Mouse (Mus musculus) Patski (cell line): ENCODE measurements around the gene Mrpl33. TPM values are rescaled to one million over a fixed set of nuclear protein-coding genes. Genes with fewer than 3 reads are reported as not detected.
"Not testable (repeated sequence)": the region's sequence is repeated elsewhere in the genome, so short reads cannot be mapped to it uniquely, and the experiment has no call there.

Experiments
- ATAC-seq: fragments of 100-300 bp; one replicate; pipeline ENCODE4 v1.8.0; 2021
- CTCF ChIA-PET: fragments of 350-600 bp; sonication (Branson Sonifier 250); formaldehyde crosslinking; loops from one replicate; lab custom pipeline; 2022; ENCODE audit warnings: inconsistent platforms; lab: Charles Lee
- POLR2A ChIA-PET: fragments of 350-600 bp; sonication (Branson Sonifier 250); formaldehyde crosslinking; loops from one replicate; lab custom pipeline; 2022; ENCODE audit warnings: antibody characterized with exemption, inconsistent platforms; lab: Charles Lee
- DNase-seq: peaks from one replicate; pipeline ENCODE4 v3.0.0-alpha.2; 2011; ENCODE audit warnings: low read depth, low spot score
- H3K27me3 ChIP-seq: fragments of 371-371 bp; one replicate; pipeline ENCODE4 v1.5.1; 2021
- CTCF ChIP-seq: fragments of 100-300 bp; IDR thresholded peaks from one replicate; pipeline ENCODE4 v1.5.1; 2021
- in situ Hi-C: fragments of 300-500 bp; cut with MboI; formaldehyde crosslinking; loops from 3 replicates; pipeline ENCODE4 v1.11.1; 2018; ENCODE audit warnings: low pct_unique_long_range_greater_than_20kb, mixed read lengths
- polyA plus RNA-seq: library from polyadenylated mRNA; unstranded; gene quantifications from one replicate; pipeline ENCODE4 v1.2.3, GENCODE M21; 2021

Mrpl33 gene
- polyA plus RNA-seq, 1 experiment from 2014 or later, result 243 TPM

DNA sequence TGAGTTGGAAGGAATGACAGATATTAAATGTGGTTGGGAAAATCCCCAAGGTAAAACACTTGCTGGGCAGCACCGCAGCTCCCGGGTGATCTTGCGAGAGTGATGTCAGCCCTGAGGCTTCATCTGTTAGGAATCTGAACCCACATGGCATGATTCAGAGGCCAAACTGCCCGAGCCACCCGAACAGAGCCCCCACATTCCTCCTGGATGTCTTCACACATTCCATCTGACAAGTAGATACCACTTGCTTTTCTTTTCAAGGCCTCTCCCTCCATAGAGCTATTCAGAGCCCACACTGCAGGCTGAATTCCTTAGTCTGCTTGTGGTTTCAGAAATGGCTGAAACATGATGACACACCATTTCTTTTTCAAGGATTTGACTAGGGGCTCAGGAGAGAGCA is 33.3 kb downstream of the Mrpl33 start:
- ATAC-seq (peak; percentile 90), DNase-seq (peak; percentile 100)
- in situ Hi-C loops, result loop anchor here (5.0 kb wide), 1 partner anchor 67 kb away; the partner anchor contains the start of genes Babam2 and Rbks
- no peaks in the 10 kb centered on the region for H3K27me3 ChIP-seq
- ChIA-PET POLR2A (interaction anchor here (0.6 to 2.1 kb wide), 8 partner anchors 10 to 509 kb away, joined by 3 to 7 read pairs (median 4); partner anchors contain the start of genes Babam2 and Rbks), CTCF (interaction anchor here (0.9 to 1.3 kb wide), 4 partner anchors 16 to 567 kb away, joined by 3 to 5 read pairs (median 4); no protein-coding TSS in a partner anchor)
- TF ChIP-seq CTCF, result no peak

DNA sequence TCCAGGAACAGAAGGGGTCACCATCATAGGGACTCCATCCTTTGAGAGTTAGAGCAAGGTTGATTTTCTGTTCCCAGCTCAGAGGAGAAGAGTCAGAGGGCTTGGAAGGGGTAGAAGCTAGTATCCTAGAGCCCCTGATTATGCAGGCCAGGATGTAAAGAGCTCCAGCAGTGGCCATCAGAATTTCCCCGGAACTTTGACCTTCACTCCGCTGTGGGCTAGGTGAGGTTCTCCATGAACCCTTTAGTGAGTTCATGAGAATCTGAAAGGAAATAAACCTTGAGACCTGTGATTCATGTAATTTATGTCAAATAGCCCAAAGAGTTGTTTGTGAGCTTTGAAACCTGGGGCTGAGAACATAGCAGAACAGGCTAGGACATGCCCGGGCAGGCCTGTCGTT is 34.4 kb downstream of the Mrpl33 start:
- ChIA-PET CTCF (interaction anchor here (0.7 to 1.1 kb wide), 4 partner anchors 11 to 566 kb away, joined by 3 to 4 read pairs (median 4); no protein-coding TSS in a partner anchor), POLR2A (interaction anchor here (0.9 to 1.4 kb wide), 6 partner anchors 48 to 507 kb away, joined by 3 to 6 read pairs (median 4); no protein-coding TSS in a partner anchor)
- not testable (repeated sequence) for DNase-seq, H3K27me3 ChIP-seq, ATAC-seq
- in situ Hi-C loops, result loop anchor here (5.0 kb wide), 1 partner anchor 66 kb away; the partner anchor contains the start of genes Babam2 and Rbks

DNA sequence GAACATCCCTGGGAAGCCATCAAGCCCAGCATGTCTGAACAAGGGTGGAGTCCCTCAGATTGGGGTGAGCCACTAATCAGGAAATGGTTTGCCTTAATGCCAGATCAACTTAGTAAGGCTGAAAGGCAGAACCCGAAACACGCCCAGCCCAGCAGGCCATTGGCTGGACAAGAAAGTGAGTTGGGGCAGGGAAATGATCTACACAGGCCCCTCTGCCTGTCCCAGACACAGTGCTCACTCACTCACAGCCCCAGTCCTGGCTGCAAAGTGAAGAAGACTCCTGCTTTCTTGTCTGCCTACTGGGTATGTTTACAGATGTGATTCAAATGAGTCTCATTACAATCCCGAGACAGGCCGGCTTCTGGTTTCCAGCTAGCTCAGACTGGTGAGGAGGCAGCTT is 37.4 kb downstream of the Mrpl33 start:
- CTCF ChIA-PET, result no interaction called here
- H3K27me3 ChIP-seq, result no peaks in the 10 kb centered on the region
- DNase-seq (no peak), ATAC-seq (no peak)
- in situ Hi-C loops, result loop anchor here (5.0 kb wide), 1 partner anchor 63 kb away; the partner anchor contains the start of genes Babam2 and Rbks
- POLR2A ChIA-PET, result interaction anchor here (0.6 kb wide), 1 partner anchor 410 kb away, joined by 5 read pairs; no protein-coding TSS in a partner anchor
- no peak for TF ChIP-seq CTCF

DNA sequence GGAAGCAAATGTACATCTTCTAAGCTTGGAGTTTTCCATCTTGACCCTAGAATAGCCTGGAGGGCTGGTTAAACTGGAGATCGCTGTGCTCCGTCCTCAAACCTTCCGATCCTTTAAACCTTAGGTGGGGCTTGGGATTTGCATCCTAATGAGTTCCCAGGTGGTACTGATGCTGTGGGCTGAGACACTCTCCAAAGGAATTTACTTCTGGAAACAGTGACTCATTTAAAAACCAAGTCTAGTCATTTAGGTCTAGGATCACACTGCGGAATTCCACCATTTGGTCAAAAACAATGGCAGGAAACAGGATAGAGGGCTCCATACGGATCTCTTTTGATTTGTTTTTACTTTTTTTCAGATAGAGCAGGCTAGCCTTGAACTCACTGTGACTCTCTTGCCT is 37.9 kb downstream of the Mrpl33 start:
- DNase-seq (no peak), ATAC-seq (no peak)
- in situ Hi-C loops, result loop anchor here (5.0 kb wide), 1 partner anchor 63 kb away; the partner anchor contains the start of genes Babam2 and Rbks
- ChIA-PET CTCF (no interaction called here), POLR2A (interaction anchor here (0.6 kb wide), 1 partner anchor 410 kb away, joined by 5 read pairs; no protein-coding TSS in a partner anchor)
- H3K27me3 ChIP-seq, result no peaks in the 10 kb centered on the region
- no peak for TF ChIP-seq CTCF

DNA sequence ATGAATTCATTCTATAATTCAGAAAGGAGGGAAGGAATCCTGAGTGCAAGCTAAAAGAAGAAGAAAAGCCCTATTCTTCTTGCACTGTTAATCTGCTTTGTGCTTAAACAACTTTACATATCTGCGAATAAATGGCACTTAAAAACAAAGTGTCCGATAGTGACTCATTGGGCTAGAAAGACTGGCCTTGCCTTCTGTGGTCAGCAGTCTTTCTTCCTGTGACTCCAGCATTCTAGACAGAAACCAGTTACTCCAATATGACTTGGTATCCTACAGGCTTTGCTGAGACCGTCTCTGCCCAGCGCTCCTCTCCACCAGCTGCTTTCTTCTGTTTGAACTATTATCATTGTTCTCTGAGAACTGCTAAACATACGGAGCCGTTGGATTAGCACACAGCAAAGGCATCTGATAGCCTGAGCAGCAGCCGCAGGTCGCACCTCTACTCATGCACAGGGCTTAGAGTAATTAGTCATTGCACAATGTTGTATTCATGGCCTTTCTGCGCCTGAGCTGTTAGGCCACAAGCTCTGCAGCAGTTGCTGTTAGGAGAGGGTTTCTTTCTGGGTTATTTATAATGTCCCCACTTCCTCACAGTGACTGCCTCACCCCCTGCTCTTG is 40.0 kb downstream of the Mrpl33 start:
- POLR2A ChIA-PET, result interaction anchor here (0.7 to 2.3 kb wide), 6 partner anchors 60 to 502 kb away, joined by 3 to 9 read pairs (median 3); partner anchors contain the start of genes Babam2 and Rbks
- TF ChIP-seq CTCF, result no peak
- in situ Hi-C loops, result no loop called here
- peak; percentile 82 for DNase-seq
- CTCF ChIA-PET, result interaction anchor here (1.2 to 1.4 kb wide), 2 partner anchors 11 to 19 kb away, joined by 4 read pairs; no protein-coding TSS in a partner anchor
- no peaks in the 10 kb centered on the region for H3K27me3 ChIP-seq
- peak; percentile 81 for ATAC-seq

DNA sequence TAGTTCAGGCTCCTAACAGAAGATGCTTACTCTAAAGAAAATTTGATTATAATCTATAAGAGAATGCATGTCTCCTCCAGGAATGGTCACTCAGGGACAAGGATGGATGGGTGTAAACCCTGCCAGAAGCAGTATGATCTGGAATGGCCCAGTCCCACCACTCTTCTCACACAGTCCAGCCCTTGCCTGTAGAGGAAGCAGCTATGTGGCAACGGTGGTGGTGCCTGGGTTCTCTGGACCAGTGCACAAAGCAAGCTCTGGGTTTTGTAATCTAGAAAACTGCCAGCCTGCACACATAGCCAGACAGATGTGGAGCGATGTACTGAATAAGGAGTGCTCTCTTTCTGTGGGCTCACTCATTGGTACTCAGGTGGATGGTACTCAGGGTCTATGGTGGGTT is 43.8 kb downstream of the Mrpl33 start:
- H3K27me3 ChIP-seq, result no peaks in the 10 kb centered on the region
- CTCF ChIA-PET, result no interaction called here
- POLR2A ChIA-PET, result no interaction called here
- no peak for DNase-seq
- ATAC-seq, result no peak
- no peak for TF ChIP-seq CTCF
- in situ Hi-C loops, result no loop called here

DNA sequence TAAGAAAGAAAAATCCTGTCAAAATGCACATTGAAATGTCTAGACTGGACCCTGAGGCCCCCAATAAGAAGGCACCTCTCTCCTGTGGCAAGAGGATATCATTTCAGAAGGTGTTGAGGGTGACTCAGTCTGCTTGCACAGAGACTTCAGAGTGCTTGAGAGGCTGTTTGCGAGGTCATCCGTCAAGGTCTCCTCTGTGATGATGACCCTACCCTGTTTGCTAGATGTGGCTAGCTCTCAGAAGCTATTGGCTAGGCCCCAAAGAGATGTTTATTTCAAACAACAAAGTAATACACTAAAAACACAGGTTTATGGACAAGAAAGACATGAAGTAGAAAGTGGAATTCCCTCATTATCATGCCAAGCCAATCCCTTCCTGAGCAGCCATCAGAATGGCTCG is 45.6 kb downstream of the Mrpl33 start:
- in situ Hi-C loops, result no loop called here

DNA sequence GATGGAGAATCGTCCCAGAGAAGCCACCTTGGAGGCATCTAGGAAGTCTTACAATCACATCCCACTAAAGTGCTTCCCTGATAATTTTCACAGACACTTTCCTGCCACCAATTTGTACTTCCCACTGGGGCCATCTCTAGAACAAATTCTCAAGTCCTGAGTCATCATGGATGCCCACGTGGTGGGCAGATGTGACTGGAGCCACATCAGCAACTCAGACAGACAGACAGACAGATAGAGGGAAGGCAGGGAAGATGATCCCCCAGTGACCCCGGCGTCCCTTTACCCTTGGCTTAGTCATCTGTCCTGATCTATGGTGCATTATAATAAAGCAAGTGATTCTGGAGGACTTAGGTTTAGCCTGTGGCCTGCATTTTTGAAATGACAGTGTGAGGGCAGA is 47.5 kb downstream of the Mrpl33 start:
- ChIA-PET CTCF (interaction anchor here (1.5 kb wide), 1 partner anchor 13 kb away, joined by 5 read pairs; no protein-coding TSS in a partner anchor), POLR2A (no interaction called here)
- DNase-seq (no peak), ATAC-seq (no peak)
- H3K27me3 ChIP-seq, result no peaks in the 10 kb centered on the region
- in situ Hi-C loops, result no loop called here
- no peak for TF ChIP-seq CTCF

More for the DNA sequence above, 45.6 kb downstream of the Mrpl33 start:
- ChIA-PET CTCF (interaction anchor here (0.9 to 2.3 kb wide), 3 partner anchors 11 to 15 kb away, joined by 3 to 13 read pairs (median 3); no protein-coding TSS in a partner anchor), POLR2A (no interaction called here)
- no peaks in the 10 kb centered on the region for H3K27me3 ChIP-seq
- DNase-seq, result no peak
- ATAC-seq, result no peak
- no peak for TF ChIP-seq CTCF

DNA sequence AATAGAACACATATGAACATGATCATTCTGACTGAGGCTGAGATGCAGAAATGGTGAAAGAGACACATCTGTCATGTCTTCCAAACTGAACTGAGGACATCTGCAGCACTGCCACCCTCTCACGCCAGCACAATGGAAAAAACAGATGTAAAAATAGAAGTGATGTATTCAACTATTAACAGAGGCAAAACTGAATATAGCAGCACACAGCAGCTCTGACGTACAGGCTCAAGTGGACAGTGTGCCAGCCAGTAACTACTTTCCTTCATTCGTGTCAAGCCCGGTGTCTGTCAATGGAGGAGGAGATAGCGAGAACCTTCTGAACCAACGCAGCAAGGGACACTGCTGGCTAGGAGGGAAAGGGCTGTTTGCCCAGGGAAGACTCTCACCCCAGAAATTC is 48.1 kb downstream of the Mrpl33 start:
- no peak for DNase-seq
- no peak for ATAC-seq
- no peak for TF ChIP-seq CTCF
- in situ Hi-C loops, result no loop called here
- no peaks in the 10 kb centered on the region for H3K27me3 ChIP-seq
- ChIA-PET POLR2A (no interaction called here), CTCF (no interaction called here)

DNA sequence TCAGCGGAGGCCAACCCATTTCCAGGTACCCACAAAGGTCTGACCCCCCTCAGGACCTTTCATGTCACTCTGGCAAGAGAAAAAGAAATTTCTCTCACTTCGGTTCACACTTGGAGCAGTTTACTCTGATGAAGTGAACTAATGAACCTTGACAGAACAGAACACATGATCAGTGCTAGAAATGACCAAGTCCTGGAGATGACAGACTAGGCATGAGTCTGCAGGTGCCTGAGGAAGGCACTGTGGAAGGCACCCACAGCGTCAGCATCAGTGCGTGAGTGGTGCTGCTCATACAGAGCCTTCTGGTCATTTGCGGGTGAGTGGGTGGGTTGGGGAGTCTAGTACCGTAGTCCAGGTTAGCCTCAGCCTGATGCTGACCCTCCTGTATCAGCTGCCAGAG is 49.1 kb downstream of the Mrpl33 start:
- ChIA-PET POLR2A (no interaction called here), CTCF (no interaction called here)
- ATAC-seq (no peak), DNase-seq (no peak)
- H3K27me3 ChIP-seq, result no peaks in the 10 kb centered on the region
- TF ChIP-seq CTCF, result no peak
- in situ Hi-C loops, result no loop called here

DNA sequence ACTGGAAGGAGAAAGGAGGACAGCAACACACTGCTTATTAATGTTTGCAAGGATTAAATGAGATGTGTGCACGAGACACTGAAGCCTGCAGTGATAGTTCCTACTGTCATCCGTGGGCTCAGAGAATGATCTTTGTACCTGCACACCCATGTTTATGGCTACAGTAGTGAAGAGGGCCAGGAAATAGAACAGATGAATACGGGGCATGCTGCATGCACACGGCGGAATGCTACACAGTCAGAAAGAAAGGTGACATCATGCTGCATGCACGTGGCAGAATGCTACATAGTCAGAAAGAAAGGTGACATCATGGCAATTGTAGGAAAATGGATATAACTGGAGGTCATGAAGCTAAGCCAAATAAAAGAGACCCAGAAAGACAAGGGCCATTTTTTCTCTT is 49.8 kb downstream of the Mrpl33 start:
- H3K27me3 ChIP-seq, result no peaks in the 10 kb centered on the region
- POLR2A ChIA-PET, result no interaction called here
- CTCF ChIA-PET, result no interaction called here
- DNase-seq (no peak), ATAC-seq (no peak)
- no peak for TF ChIP-seq CTCF
- in situ Hi-C loops, result no loop called here
